Mouse (Mus musculus) cerebellum, adult (tissue): ENCODE measurements around the gene Tmem230.
"Not testable (repeated sequence)": the region's sequence is repeated elsewhere in the genome, so short reads cannot be mapped to it uniquely, and the experiment has no call there.

ENCODE experiments used
- ATAC-seq: cut with Nextera tagmentation; 2 replicates; pipeline ENCODE4 v1.9.2; 2017; ENCODE audit warnings: mild to moderate bottlenecking, moderate library complexity, mixed read lengths; ENCODE audit not compliant: insufficient number of reproducible peaks, low FRiP score, low TSS enrichment

Tmem230 gene

DNA sequence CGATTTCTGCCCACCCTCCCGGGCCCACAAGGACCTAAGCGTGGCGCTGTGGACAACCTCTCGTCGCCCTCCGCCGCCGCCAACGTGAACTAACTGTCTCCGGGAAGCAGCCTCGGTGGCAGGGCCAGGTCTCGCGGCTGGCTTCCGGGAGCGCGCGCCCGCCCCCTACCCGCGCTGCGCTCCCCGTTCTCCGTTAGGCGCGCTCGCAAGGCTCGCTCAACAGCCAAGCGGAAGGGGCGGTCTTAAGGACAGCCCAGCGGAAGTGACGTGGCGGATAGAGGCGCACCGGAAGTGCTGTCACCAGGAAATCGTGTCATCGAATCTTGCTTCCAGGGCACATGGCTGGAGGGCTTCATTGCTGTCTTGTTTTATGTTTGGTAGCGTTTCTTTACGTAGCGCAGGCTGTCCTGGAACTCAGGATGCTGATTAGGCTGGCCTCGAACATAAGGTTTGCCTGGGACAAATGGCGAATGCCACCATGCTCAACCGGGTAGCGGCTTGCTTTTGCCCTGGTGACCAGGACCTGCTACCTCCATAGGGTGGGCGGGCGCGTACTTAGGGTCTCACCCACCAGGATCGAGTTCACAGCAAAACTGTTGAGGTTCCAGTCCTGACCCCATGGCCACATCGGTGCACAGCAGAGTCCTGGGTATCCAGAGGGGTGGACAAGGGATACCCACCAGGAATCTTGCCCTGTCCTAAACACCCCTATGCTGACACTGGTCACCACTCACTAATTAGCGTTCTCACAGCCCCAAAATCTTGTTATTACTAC is at the start of gene Tmem230:
TSS of gene Tmem230 (minus strand) at position 269 of the 775 bp plus-strand sequence.
- ATAC-seq = peak; percentile 91

GRCm38 (mm10) chr2:132293694-132294450 is 46.3 kb upstream of the Tmem230 start:
- ATAC-seq = no peak

DNA sequence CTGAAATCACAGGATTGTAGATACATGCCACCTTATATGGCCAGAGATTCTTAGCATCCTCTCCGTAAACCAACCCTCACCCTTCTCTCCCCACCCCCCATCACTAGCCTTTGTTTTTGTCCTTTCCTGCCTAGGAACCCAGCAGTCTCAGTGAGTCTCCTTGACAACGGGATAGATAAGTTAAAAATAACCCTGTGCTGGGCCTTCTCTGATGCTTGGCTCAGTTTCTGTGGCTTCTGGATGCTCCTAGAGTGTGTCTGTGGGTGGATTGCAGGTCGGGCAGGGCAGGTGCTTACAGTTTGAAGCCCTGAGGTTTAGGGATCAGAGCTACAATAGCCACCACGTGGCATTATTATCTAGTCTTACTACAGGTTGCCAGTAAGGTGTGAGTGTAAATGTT is 44.5 kb upstream of the Tmem230 start:
- peak; percentile 90 for ATAC-seq

GRCm38 (mm10) chr2:132291265-132291664 is 43.7 kb upstream of the Tmem230 start:
- ATAC-seq = no peak

GRCm38 (mm10) chr2:132290808-132291207 is 43.2 kb upstream of the Tmem230 start:
- ATAC-seq = no peak

DNA sequence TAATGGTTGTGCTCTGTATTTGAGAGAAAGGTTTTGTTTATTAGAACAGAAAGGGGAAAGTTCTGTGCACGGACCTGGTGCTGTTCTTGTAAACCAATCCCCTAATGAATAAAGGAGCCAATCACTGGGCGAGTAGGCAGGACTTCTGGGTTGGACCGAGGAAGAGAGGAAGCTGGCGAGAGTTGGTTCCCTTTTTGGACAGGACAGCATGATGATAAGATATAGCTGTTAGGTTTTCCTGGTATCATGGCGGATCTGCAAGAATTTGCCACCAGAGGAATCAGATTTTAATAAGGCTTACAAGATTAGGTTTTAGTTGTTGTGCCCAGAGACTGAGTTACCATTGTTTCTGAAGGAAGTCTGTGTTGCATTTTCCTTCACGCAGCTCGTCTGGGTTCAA is 41.6 kb upstream of the Tmem230 start:
- not testable (repeated sequence) for ATAC-seq

- ATAC-seq = no peak
These were observed 38.9 kb upstream of the Tmem230 start for GRCm38 (mm10) chr2:132286376-132287076.

- ATAC-seq = not testable (repeated sequence)
These were observed 38.1 kb upstream of the Tmem230 start for GRCm38 (mm10) chr2:132285722-132286121.

GRCm38 (mm10) chr2:132284492-132285139 is 37.0 kb upstream of the Tmem230 start:
- ATAC-seq = no peak

GRCm38 (mm10) chr2:132283236-132284070 is 35.8 kb upstream of the Tmem230 start:
- no peak for ATAC-seq

- ATAC-seq = no peak
These were observed 35.0 kb upstream of the Tmem230 start for GRCm38 (mm10) chr2:132282453-132283174.

DNA sequence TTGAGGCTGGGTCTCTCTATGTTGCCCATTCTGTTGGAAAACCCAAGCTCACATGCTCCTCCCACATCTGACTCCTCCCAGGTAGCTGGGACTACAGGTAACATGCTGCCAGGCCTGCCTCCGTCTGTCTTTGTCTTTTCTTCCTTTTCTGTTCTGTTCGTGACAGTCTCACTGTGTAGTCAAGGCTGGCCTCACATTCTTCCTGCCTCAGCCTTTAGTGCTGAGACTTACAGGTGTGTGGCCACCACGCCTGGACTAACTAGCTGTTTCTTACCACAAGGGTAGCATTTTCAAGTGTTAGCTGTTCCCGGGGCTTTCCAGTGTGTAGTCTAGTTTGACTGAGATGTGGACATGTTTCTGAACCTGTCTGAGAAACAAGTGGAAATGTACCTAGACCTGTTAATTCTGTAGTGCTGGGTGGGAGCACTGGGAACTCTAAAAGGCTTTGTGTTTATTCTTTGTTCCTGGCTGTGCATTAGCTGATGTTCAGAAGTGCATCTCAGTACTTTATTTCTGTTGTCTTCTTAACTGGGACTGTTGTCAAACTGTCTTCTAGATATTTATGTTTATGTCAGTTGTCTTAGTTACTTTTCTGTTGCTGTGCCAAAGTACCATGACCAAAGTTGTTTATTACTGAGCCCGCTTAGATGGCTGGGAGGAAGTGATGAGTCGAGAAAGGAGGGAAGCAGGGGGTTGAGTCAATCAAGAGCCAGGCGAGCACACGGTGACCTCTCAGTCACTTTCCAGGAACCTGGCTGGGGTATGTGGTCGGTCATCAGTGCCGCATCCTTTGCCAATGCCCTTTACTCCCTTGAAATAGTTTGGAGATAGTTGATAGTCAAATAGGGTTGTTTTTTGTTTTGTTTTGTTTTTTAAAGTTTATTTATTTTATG is 34.2 kb upstream of the Tmem230 start:
- no peak for ATAC-seq

GRCm38 (mm10) chr2:132280518-132281120 is 33.0 kb upstream of the Tmem230 start:
- no peak for ATAC-seq

GRCm38 (mm10) chr2:132279978-132280377 is 32.4 kb upstream of the Tmem230 start:
- ATAC-seq = no peak

DNA sequence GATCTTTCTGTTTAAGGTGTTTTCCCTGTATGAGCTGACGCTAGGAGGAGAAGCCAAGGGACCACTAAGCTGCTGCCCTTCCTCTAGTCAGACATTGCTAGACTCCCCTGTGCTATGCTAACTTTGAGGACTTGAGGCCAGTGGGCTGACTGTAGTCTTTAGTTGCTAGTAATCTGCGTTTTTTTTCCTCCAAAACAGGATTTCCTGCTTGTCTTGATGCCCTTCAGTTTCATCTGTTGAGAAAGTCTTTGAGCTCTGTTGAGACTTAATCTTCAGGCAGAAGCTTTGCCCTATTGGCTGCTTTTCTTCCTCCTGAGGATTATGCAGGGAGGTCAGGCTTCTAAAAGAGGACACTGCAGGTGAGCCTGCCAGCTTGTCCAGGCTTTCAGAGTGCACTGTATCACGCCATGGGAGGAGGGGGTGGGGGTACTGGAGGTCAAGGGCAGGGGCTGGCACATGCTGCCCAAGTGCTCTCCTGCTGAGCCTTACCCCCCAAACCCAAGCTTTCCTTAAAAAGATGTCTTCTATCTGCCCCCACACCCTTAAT is 31.8 kb upstream of the Tmem230 start:
- no peak for ATAC-seq

DNA sequence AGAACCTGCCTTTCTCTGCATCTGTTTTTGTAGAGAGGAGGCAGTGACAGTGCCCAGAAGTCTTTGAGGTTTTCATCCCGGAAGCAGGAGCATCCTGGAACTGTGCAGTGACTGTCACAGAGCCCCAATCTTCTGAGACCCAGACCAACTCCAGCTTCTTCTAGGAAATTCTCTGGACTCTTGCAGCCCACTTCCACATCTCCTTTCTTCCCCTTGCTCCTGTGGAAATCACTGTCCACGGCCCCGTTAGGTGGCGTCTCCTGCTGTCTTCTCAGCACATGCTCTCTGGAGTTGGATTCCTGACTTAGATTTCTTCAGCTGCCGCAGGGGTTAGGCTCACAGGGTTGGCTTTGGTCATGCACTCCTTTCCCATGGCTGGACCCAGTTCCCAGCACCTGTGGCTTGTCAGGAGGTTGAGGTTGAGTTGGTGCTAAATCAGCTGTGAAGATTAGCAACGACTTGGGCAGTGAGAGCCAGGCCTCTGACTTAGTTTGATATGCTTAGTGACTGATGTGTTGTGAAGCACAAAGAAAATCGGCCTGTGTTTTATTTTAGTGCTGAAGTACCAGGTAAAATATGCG is 30.8 kb upstream of the Tmem230 start:
- no peak for ATAC-seq

DNA sequence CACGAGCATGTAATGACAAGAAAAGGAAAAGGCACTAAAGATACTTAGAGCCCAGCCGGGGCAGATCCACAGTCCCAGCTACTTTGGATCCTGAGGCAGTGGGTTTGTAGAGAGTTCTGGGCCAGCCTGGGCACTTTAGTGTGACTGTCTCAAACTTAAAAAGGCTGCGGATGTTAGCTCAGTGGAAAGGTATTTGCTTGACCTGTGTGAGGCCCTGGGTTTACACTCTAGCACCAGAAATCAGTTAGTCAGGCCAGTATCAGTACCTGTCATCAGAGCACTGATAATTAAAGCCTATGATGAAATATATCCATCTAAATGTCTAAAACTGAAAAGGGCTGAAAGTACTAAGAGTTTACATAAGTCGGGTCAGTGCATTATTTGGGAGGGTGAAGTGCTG is 28.6 kb upstream of the Tmem230 start:
- no peak for ATAC-seq
